Mouse (Mus musculus): ENCODE data around the gene Rab4b. TPM values are rescaled to one million over a fixed set of nuclear protein-coding genes. Genes with fewer than 3 reads are reported as not detected.

Gene Rab4b
- polyA plus RNA-seq, 1 experiment from 2014 or later, result 38.2 TPM

GRCm38 (mm10) chr7:27159882-27160281 lies 18.8 kb downstream of the Rab4b start:
- 16% methylated on average over 8 of the region's 8 CpGs for WGBS (ENCODE audit: missing documents)
- Histone ChIP-seq H3K27ac (no peak overlapping the region), H3K36me3 (ENCODE audit: inconsistent target) (peaks cover 22% of the 10 kb centered on the region), H3K4me3 (ENCODE audit: inconsistent target) (no peak overlapping the region), H3K79me2 (ENCODE audit: inconsistent target) (peaks cover 45% of the 10 kb centered on the region)

DNA sequence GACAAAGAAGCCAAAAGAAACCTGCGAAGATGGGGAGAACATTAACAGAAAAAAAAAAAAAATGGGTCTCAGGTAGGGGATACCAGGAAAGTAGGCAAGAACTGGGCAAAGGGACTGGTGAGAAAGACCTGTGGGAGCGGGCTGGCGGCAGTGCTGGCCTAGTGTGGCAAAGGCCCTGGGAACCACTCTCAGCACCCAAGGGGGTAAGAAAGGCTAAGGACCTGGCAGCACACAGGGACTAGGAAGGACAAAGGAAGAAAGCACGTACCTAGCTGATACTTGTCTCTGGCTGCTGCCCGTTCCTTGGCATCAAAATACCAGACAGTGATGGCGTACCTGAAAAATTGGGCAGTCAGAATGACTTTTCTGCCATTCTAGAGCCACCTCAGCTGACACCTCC lies 19.4 kb downstream of the Rab4b start:
- no peak overlapping the region for H3K27ac ChIP-seq
- peaks cover 22% of the 10 kb centered on the region for H3K36me3 ChIP-seq (ENCODE audit: inconsistent target)
- no peak overlapping the region for H3K4me3 ChIP-seq (ENCODE audit: inconsistent target)

GRCm38 (mm10) chr7:27158171-27158570 lies 20.5 kb downstream of the Rab4b start:
- Histone ChIP-seq H3K36me3 (ENCODE audit: inconsistent target) (peaks cover 22% of the 10 kb centered on the region), H3K79me2 (ENCODE audit: inconsistent target) (peaks cover 28% of the 10 kb centered on the region; the same call in 1 of the 2 replicates), H3K27ac (no peak overlapping the region), H3K4me3 (ENCODE audit: inconsistent target) (no peak overlapping the region)
- WGBS (ENCODE audit: missing documents), result over 99% methylated on average over 8 of the region's 9 CpGs

More for the DNA sequence above, 19.4 kb downstream of the Rab4b start:
- peaks cover 39% of the 10 kb centered on the region for H3K79me2 ChIP-seq (ENCODE audit: inconsistent target)
- 98% methylated on average over 5 of the region's 6 CpGs for WGBS (ENCODE audit: missing documents)

DNA sequence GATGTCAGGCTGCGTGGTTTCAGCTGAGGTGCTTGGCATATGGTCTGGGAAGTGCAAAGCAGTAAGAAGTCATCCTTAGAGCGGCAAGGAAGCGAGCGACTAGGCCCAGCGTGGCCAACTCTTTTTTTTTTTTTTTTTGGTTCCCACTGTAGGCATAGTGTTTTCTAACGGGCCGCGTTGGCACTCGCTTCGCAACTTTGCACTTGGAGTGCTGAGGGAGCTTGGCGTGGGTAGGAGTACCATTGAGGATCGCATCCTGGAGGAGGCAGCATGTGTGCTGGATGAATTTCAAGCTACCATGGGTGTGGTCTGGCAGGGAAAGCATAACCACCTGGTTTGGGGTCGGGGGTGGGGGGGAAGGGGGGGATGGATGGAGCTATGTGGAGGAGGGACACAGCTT lies 22.7 kb downstream of the Rab4b start:
- Histone ChIP-seq H3K27ac (no peak overlapping the region), H3K79me2 (ENCODE audit: inconsistent target) (peaks cover 6% of the 10 kb centered on the region; the same call in 1 of the 2 replicates), H3K4me3 (ENCODE audit: inconsistent target) (no peak overlapping the region), H3K36me3 (ENCODE audit: inconsistent target) (peaks cover 22% of the 10 kb centered on the region)
- WGBS (ENCODE audit: missing documents), result 90% methylated on average over 12 of the region's 13 CpGs

DNA sequence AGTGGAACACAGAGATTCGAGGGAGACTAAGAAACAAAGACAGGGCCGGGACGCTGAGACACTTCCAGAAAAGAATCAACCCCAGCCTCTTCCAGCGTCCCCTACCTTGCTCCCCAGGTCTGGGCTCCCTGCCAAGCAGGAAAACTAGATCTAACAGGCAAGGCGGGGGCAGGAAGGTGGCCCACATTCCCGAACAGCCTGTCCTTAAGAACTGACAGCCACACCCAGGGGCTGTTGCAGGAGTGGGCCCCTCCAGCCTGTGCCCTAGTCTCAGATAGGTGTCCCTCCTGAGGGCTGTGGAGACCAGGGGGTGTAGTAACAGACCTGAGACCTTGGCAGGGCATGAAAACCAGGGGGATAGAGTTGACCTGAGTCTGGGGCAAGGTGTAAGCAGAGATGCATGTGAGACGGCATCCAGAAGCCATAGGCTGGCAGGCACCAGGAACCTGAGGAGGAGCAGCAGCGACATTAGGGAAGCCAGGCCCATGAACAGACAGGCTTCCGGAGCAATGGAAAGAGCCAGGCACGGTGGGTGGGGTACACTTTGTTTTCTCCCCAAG lies 25.4 kb downstream of the Rab4b start, which contains the start of gene Cyp2t4:
Cyp2t4 (plus strand) TSS at position 510 of the 560 bp plus-strand sequence.
- H3K4me3 ChIP-seq (ENCODE audit: inconsistent target), result no peak within 1 kb of the TSS
- no peaks in the 10 kb centered on the region for H3K79me2 ChIP-seq (ENCODE audit: inconsistent target)
- H3K36me3 ChIP-seq (ENCODE audit: inconsistent target), result peaks cover 8% of the 10 kb centered on the region
- no peak within 1 kb of the TSS for H3K27ac ChIP-seq
- WGBS (ENCODE audit: missing documents), result 72% methylated on average over 7 of the region's 10 CpGs

- H3K79me2 ChIP-seq (ENCODE audit: inconsistent target), result no peaks in the 10 kb centered on the region
- no peak overlapping the region for H3K27ac ChIP-seq
- WGBS (ENCODE audit: missing documents), result 65% methylated on average over 8 of the region's 8 CpGs
- H3K4me3 ChIP-seq (ENCODE audit: inconsistent target), result no peak overlapping the region
- no peaks in the 10 kb centered on the region for H3K36me3 ChIP-seq (ENCODE audit: inconsistent target)
These were observed 42.2 kb downstream of the Rab4b start for GRCm38 (mm10) chr7:27136410-27136996.

DNA sequence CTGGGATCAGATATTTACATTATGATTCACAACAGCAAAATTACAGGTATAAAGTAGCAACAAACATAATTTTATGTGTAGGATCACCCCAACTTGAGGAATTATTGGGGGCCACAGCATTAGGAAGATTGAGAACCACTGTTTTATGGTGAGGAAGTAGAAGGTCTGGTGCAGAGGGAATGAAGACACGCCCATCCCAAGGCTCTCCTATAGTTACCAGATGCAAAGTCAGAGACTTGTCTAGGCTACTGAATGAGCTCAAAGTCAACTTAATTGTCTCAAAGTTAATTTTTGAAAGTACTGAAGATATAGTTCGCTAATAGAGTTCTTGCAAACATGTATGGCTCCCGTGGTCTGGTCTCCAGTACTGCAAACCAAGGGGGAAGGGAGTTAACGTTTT lies 44.9 kb downstream of the Rab4b start:
- Histone ChIP-seq H3K79me2 (ENCODE audit: inconsistent target) (no peaks in the 10 kb centered on the region), H3K36me3 (ENCODE audit: inconsistent target) (no peaks in the 10 kb centered on the region), H3K27ac (no peak overlapping the region), H3K4me3 (ENCODE audit: inconsistent target) (no peak overlapping the region)
- 78% methylated on average over 4 of the region's 4 CpGs for WGBS (ENCODE audit: missing documents)

- Histone ChIP-seq H3K27ac (no peak overlapping the region), H3K36me3 (ENCODE audit: inconsistent target) (no peaks in the 10 kb centered on the region), H3K4me3 (ENCODE audit: inconsistent target) (no peak overlapping the region), H3K79me2 (ENCODE audit: inconsistent target) (no peaks in the 10 kb centered on the region)
- WGBS (ENCODE audit: missing documents), result 78% methylated on average over 12 of the region's 12 CpGs
These were observed 45.5 kb downstream of the Rab4b start for GRCm38 (mm10) chr7:27133156-27133555.

DNA sequence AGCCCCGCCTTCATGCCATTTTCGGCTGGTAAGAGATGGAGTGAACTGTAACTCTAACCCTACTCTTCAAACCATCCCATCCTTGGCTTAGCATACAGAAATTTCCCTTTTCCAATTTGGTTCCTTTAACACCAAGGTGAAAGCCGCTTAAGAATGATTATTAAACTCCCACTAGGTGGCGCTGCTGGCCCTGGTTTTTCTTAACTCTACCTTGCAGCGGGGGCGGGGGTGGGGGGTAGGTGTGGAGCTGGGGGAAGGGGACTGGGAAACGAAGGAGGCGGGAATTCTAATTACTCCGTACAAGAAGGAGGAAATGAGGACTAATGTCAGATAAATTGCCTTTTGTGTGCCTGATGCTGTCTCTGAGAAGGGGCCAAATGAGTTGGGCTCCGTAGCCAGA lies 46.1 kb downstream of the Rab4b start:
- Histone ChIP-seq H3K4me3 (ENCODE audit: inconsistent target) (no peak overlapping the region), H3K79me2 (ENCODE audit: inconsistent target) (no peaks in the 10 kb centered on the region), H3K27ac (no peak overlapping the region), H3K36me3 (ENCODE audit: inconsistent target) (no peaks in the 10 kb centered on the region)
- WGBS (ENCODE audit: missing documents), result 13% methylated on average over 10 of the region's 10 CpGs

GRCm38 (mm10) chr7:27131387-27131786 lies 47.3 kb downstream of the Rab4b start:
- Histone ChIP-seq H3K27ac (no peak overlapping the region), H3K36me3 (ENCODE audit: inconsistent target) (no peaks in the 10 kb centered on the region), H3K4me3 (ENCODE audit: inconsistent target) (no peak overlapping the region), H3K79me2 (ENCODE audit: inconsistent target) (no peaks in the 10 kb centered on the region)
- WGBS (ENCODE audit: missing documents), result 65% methylated on average over 2 of the region's 2 CpGs

- no peaks in the 10 kb centered on the region for H3K36me3 ChIP-seq (ENCODE audit: inconsistent target)
- 88% methylated on average over 22 of the region's 22 CpGs for WGBS (ENCODE audit: missing documents)
These were observed 48.0 kb downstream of the Rab4b start for GRCm38 (mm10) chr7:27130521-27131370.

DNA sequence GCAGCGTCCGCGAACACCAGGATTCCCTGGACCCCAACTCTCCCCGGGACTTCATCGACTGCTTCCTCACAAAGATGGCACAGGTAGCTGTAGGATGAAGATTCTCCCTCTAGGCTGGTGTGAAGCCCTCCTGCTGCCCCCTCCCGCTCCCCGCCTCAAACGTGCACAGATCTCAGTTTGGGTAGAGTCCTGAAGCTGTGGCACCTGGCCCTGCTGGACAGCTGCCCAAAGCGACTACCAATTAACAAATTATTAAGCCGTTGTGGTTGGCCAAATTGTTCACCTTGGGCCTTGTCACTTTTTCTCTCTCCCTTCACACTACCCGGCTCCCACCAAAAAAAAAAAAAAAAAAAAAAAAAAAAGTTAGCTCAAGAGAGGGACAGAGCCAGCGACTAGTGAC lies 48.9 kb downstream of the Rab4b start:
- Histone ChIP-seq H3K36me3 (ENCODE audit: inconsistent target) (no peaks in the 10 kb centered on the region), H3K79me2 (ENCODE audit: inconsistent target) (no peaks in the 10 kb centered on the region), H3K27ac (no peak overlapping the region), H3K4me3 (ENCODE audit: inconsistent target) (no peak overlapping the region)
- WGBS (ENCODE audit: missing documents), result 81% methylated on average over 8 of the region's 12 CpGs

More at GRCm38 (mm10) chr7:27130521-27131370, 48.0 kb downstream of the Rab4b start:
- no peaks in the 10 kb centered on the region for H3K79me2 ChIP-seq (ENCODE audit: inconsistent target)
- no peak overlapping the region for H3K27ac ChIP-seq
- H3K4me3 ChIP-seq (ENCODE audit: inconsistent target), result no peak overlapping the region

DNA sequence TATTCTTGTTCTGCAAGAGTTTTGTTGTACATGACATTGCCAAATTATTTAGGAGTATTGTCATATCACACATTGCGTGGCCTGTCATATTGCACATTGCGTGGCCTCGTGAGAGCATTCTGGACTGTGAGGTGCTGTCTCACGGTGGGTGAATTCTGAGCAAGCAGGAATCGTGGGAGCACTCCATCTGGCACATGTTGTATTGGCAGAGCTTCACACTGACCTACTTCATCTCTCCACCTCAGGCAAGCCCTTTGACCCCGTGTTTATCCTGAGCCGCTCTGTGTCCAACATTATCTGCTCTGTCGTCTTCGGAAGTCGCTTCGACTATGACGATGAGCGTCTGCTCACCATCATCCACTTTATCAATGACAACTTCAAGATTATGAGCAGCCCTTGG lies 49.8 kb downstream of the Rab4b start:
- 86% methylated on average over 13 of the region's 13 CpGs for WGBS (ENCODE audit: missing documents)
- Histone ChIP-seq H3K79me2 (ENCODE audit: inconsistent target) (no peaks in the 10 kb centered on the region), H3K27ac (no peak overlapping the region), H3K4me3 (ENCODE audit: inconsistent target) (no peak overlapping the region), H3K36me3 (ENCODE audit: inconsistent target) (no peaks in the 10 kb centered on the region)

- WGBS (ENCODE audit: missing documents), result 17% methylated on average over 3 of the region's 3 CpGs
- Histone ChIP-seq H3K79me2 (ENCODE audit: inconsistent target) (no peaks in the 10 kb centered on the region), H3K36me3 (ENCODE audit: inconsistent target) (no peaks in the 10 kb centered on the region), H3K4me3 (ENCODE audit: inconsistent target) (no peak overlapping the region), H3K27ac (no peak overlapping the region)
These were observed 50.5 kb downstream of the Rab4b start for GRCm38 (mm10) chr7:27128162-27128561.

DNA sequence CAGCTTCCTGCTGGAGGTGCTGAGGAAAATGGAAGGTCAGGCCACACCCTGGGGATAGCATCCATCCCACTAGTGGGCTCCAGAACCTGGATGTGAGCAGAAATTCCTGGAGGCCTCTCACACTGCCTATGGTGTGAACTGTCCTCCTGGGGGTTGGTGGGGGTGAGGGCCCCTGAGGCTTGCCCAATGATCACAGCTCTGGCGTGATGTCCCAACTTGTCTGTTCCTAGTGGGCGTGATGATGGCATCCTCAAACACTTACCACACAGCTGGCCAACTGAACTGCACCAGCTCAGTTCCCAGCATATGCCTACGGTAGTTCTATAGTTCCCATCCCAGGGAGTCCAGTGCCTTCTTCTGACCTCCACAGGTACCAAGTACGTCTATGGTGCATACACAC lies 53.7 kb downstream of the Rab4b start:
- H3K4me3 ChIP-seq (ENCODE audit: inconsistent target), result no peak overlapping the region
- 76% methylated on average over 4 of the region's 4 CpGs for WGBS (ENCODE audit: missing documents)
- H3K27ac ChIP-seq, result no peak overlapping the region
- H3K79me2 ChIP-seq (ENCODE audit: inconsistent target), result no peaks in the 10 kb centered on the region
- no peaks in the 10 kb centered on the region for H3K36me3 ChIP-seq (ENCODE audit: inconsistent target)

All from macrophage (primary cell).